Mouse (Mus musculus): ENCODE results near the gene Hist1h3g.

The Hist1h3g gene

DNA sequence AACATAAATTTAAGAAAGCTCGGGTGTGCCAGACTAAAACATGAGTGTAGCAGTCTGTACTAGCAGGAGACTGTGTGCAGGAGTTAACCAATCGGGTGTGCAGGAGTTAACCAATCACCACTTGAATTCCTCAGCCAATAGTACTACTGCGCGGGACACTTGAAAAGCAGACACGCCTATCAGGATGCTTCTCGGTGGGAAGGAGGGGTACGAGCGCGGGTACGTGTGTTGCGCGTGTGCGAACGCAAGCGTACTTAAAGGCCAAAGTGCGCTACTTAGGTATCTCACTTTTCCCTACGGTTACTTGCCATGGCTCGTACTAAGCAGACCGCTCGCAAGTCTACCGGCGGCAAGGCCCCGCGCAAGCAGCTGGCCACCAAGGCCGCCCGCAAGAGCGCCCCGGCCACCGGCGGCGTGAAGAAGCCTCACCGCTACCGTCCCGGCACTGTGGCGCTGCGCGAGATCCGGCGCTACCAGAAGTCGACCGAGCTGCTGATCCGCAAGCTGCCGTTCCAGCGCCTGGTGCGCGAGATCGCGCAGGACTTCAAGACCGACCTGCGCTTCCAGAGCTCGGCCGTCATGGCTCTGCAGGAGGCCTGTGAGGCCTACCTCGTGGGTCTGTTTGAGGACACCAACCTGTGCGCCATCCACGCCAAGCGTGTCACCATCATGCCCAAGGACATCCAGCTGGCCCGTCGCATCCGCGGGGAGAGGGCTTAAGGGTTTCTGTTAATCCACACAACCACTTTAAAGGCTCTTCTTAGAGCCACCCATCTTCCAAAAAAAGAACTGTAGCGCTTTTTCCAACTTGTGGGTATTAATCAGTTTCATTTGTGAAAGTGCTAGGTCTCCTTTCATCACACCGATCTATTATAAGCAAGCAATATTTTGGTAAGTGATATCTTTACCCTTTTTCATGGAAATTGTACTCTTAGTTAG lies at the start of gene Hist1h3g:
TSS of gene Hist1h3g (plus strand) at position 286 of the 939 bp plus-strand sequence.
- DNase-seq = peak; percentile 80 to 89

DNA sequence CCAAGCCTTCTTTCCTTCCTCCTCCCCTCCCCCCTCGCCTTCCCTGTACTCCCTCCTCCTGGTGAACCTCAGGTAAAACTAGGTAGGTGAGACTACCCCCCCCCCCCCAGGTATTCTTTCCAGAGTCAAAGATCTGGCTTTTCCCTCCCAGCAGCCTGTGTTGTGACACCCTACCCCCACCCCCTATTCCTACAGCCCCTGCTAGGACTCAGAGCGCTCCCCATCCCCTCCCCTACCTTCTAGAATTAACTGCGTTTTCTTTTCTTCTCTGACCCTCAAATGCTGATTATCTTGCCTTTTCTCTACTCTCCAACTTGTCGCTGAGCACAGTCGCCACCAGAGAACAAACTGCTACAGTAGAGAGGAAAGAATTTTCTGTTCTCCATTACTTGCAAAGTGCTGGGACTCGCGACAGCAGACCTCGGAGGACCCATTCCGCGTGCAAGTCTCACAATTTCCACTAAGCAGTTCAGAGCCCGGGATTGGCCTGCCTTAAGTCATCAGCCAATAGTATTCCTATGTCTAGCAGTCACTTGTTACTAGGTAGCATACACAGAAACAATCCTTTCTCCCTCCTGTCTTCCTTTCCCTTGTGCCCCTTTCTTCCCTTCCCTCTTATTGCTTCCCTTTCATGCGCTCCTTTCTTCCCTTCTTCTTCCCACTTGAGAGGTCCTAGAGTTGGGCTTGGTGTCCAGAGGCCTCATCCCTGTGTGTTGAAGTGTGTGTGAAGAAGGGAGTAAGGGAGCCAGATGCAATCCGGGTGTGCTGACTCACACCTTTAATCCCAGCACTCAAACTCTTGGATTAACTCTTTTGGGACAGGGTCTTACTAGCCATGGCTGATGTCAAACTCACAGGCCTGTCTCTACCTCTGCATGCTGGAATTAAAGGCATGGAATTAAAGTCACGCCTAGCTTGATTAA lies 46.6 kb upstream of the Hist1h3g start, which contains the start of gene Btn2a2:
TSS of gene Btn2a2 (minus strand) at position 458 of the 923 bp plus-strand sequence.
- DNase-seq = peak; percentile 54 to 67

GRCm38 (mm10) chr13:23490863-23491262 lies 44.4 kb upstream of the Hist1h3g start:
- no peak for DNase-seq

DNA sequence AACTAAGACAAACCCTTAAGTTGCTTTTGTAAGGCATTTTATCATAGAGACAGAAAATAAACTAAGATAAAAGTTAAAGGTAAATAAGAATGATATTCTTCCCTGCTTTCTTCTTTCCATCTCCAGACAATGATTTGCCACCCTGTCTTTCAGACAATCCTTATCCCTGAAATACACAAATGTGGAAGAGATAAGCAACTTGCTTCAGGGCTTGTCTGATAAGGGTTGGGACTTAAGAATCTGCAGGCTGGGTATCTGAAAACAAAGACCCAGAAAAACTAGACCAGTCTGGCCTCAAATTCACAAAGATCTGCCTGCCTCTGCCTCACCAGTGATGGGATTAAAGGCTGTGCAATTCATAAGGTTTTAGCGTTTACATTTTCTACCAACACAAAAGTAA lies 44.0 kb upstream of the Hist1h3g start:
- no peak for DNase-seq

DNA sequence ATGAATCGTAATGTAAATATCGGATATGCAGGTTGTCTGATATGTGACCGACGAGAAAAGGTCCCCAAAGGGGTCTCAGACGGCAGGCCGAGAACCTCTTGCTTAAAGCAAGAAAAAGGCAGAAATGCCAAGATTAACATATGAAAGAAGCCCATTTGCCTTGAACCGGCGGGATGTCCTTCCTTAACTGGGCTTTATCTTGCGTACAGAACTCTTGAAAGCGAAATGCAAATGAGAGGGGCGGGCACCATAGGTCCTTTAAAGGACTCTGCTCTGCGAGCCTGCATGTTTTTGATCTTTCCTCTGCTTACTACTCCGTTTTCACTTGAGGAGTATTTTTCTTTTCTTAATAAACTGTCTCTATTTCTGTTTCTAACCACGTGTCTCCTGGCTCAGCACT lies 43.2 kb upstream of the Hist1h3g start:
- DNase-seq = no peak

- DNase-seq = no peak
These were observed 39.7 kb upstream of the Hist1h3g start for GRCm38 (mm10) chr13:23495526-23495925.

DNA sequence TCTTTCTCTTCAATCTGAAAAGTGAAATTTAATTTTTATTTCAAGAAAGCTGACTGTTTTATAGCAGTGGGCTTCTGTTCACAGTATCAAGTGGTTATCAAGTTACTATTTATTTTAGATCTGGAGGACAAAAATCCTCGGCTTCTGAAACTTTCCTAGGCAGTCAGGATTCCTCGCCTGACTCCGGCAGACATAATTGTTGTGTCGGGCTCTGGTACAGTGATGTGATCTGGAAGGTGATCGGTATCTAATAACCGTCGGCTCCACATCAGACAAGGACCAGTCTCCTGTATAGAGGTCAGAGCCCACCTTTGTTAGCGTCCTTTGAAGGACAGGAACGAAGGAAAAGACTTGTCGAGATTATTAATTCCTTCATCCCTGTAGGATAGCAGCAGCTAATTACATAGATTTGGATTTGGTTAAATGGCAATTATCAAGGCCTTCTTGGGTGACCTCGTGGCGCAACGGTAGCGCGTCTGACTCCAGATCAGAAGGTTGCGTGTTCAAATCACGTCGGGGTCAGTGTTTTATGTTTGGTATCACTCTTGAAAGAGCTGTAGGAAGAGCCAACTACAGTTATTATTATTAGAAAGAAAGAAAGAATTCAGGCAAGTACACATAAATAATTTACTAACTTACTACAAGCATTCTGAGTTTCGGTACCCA lies 37.4 kb upstream of the Hist1h3g start:
- peak; percentile 30 to 37 for DNase-seq

- no peak for DNase-seq
These were observed 36.6 kb upstream of the Hist1h3g start for GRCm38 (mm10) chr13:23498653-23499052.

GRCm38 (mm10) chr13:23499943-23500342 lies 35.3 kb upstream of the Hist1h3g start:
- DNase-seq = no peak

DNA sequence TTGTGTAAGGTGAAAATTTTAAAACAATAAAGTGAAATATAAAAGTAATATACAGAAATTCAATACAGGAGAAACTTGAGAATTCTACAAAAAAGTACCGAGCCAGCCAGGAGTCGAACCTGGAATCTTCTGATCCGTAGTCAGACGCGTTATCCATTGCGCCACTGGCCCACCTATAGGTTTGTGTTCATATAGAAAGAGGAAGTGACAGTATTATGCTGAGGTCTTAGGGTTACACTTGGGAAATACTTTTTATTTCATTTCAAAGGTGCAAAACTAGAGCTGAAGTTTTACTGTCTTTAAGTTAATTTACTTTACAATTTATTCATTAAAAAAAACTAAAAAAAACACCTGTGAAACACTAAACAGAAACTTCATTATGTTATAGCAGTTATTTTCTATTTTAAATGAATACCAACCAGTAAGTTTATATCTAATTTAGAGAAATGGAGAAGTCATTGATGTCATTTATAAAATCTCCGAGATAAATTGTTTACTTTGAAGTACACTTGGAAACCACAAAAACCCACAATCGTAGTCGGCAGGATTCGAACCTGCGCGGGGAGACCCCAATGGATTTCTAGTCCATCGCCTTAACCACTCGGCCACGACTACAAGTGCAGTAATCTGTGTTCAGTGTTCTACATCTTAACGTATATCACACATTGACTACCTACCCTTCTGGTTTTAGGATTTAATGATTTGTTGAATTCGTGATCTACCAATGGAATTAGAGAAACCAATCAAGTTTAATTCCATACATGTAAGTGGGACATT lies 34.6 kb upstream of the Hist1h3g start:
- DNase-seq = peak; percentile 59 to 71

DNA sequence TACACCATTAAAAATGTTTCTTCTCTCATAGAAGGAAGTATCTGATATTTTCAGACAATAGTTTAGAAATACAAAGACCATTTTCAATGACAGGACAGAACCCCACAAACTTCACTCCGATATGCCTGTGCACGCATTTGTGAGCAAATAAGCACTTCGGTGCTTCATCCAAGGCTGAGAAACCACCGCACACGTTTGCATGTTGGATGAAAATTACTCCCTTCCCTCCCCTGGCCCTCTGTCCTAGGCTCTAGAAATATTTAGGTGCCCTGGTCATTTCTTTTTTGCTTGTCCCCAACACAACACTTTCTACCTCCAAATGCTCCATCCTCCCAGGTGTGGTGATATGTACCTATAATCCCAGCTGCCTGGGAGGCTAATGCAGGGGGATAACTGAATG lies 33.7 kb upstream of the Hist1h3g start:
- no peak for DNase-seq

DNA sequence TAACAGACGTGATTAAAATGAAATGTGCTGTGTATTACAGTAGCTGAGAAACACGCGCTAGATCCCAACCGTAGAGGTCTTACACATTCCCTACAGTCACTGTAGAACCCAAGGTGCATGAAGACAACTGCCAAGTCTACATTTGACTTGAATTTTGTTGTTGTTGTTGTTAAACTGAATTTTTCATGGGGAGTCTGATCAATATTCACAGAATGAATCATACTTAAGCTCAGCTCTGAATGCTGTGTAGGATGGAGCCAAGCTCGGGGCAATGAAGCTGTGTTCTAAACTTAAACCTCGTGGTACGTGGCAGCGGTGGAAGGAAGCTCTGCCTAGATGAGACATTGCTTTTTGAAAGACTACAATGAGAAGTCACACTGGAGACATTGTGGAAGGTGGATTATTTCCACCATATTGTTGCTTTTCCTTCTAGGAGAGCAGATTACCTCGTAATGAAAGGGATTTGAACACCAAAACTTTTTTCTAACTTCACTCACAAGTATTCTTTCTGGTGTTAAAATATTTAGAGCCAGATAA lies 33.1 kb upstream of the Hist1h3g start:
- no peak for DNase-seq

DNA sequence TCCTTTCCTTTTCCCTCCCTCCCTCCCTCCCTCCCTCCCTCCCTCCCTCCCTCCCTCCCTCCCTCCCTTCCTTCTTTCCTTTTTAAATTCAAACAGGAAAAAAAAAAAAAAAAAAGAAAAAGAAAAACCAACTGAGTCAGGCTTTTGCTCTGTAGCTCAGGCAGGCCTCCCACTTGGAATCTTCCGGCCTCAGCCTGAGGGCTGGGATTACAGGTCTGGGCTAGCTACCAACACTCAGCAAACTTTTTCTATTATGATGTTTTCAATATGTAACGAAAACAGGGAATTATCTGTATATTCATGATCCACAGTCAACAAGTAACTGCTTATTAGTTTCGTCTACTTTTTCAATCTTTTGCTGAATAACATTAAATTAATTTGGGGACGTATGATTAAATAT lies 32.3 kb upstream of the Hist1h3g start:
- DNase-seq = no peak

GRCm38 (mm10) chr13:23503797-23504196 lies 31.4 kb upstream of the Hist1h3g start:
- peak; percentile 45 to 66 for DNase-seq

DNA sequence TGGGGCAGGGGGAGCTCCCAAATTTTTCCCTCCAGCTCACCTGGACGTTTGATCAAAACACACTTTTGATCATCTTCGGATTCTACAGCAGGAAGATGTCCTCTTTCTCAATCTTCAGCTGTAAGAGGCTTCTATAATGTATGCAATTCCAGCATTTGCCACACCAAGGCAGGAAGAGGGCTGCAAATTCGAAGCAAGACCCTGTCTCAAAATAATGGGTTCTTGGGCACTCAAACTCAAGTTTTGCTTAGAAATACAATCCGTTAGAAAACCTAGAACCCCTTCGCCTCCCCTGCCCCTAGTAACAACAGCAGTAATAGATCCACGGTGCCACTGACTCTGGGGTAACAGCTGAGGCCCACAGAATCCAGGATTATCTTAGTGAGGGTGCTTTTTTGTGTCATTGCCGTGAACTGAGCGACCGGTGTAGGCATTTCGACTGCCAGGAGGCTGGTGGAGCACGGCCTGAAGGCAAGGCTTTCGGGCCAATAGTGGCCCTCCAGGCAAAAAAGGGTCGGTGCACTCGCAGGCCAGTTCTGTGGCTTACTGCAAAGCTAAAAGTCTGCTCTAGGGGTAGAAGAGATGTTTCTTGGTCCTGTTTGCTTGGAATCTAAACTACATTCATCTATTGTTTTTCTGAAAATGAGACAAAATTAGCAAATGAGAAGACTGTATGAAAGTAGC lies 29.4 kb upstream of the Hist1h3g start:
- DNase-seq = no peak

GRCm38 (mm10) chr13:23506351-23506750 lies 28.9 kb upstream of the Hist1h3g start:
- peak; percentile 46 to 54 for DNase-seq

DNA sequence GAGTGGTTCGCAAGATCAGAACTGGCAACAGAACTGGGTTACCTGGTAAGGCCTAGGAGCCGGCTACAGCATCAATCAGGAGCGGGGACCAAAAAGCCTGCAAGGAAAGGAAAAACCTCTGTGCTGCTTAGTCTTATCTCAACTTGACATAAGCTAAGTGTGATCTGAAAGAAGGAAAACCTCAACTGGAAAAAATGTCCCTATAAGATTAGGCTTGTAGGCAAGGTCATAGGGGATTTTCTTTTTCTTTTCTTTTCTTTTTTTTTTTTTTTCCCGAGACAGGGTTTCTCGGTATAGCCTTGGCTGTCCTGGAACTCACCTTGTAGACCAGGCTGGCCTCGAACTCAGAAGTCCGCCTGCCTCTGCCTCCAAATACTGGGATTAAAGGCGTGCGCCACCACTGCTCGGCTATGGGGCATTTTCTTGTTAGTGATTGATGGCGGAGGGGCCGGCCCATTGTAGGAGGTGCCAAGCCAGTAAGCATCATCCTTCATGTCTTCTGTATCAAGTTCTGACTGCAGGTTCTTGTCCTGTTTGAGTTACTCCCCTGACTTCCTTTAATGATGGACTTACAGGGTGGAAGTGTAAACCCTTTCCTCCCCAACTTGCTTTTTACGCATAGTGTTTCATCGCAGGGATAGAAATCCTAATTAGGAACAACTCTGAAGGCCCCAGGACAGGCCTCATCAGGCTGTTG lies 28.3 kb upstream of the Hist1h3g start:
- no peak for DNase-seq

GRCm38 (mm10) chr13:23510127-23510526 lies 25.1 kb upstream of the Hist1h3g start:
- no peak for DNase-seq

- DNase-seq = no peak
These were observed 21.7 kb upstream of the Hist1h3g start for GRCm38 (mm10) chr13:23513517-23513916.

DNA sequence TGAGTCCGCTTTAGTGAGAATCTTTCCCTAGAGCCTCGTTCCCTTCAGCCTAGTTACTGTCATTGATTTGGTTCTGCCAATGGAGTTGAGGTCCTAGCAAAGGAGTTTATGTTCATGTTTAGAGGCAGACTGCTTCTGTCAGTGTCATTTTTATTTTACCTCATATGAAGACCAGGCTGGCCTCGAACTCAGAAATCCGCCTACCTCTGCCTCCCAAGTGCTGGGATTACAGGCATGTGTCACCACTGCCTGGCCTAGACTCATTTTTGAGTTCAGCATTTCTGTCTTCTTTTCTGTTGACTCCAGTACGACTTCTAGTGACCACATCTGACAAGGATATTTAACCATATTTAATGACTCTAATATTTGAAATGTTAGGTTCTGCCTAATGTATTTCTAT lies 19.9 kb upstream of the Hist1h3g start:
- DNase-seq = no peak

Measured in cerebellum, postnatal 25 days (tissue).